Comparison of ENCODE assay signal across 29 mouse cellular contexts in the genomic region with DNA sequence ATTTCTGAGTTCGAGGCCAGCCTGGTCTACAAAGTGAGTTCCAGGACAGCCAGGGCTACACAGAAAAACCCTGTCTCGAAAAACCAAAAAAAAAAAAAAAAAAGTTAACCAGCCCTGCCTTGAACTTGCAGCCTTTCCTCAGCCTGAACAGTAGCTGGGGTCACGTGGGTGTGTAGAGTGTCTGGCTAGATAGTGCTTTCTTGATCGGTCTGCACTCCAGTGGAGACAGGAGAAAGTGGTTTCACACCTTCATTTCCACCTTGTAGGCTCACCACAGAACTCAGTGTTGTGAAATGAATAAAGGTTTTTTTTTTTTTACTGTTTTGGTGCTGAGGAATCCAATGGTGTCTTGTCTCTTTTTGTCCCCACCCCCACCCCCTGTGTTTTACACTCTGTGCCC. TPM values are rescaled to one million over a fixed set of nuclear protein-coding genes. Genes with fewer than 3 reads are reported as not detected.
A peak's percentile ranks its signal among the peaks of the same experiment; 100 is the strongest.
DNase-seq lines count a peak whose midpoint lies in the region; ATAC-seq and TF ChIP-seq lines count a peak whose summit lies in the region.
"Had no signal": no experiment of that assay in that cellular context is flagged by ENCODE, and none has a peak within 500 bp of the region (broad histone marks: within the 10 kb centered on the region; RNA-seq: fewer than 3 reads in every experiment).

No protein-coding gene starts in this region.

- DNase-seq in liver, embryonic 13.5 days, result no peak
- no peak for DNase-seq in liver, postnatal 0 days
- DNase-seq in MEL (ENCODE audit: low read depth, low spot score), result peak; percentile 27
- no peak for DNase-seq in cerebellum, postnatal 14 days
- DNase-seq in heart, adult 2 months, result no peak
- no peak for DNase-seq in midbrain, embryonic 11.5 days (ENCODE audit: low spot score, missing footprints)
- DNase-seq: adrenal gland, adult 2 months; adrenal gland, postnatal 36 days; cerebellum, adult 18-20 months; cerebellum, postnatal 10 days; forebrain, postnatal 0 days; heart, postnatal 36 days; kidney, adult 9 months; kidney, postnatal 10 days; layer of hippocampus, postnatal 36 days; lung, embryonic 14.5 days; right cerebral cortex, postnatal 25 days; thymus, postnatal 14 days had no signal

- H3K9me3 ChIP-seq in liver, embryonic 13.5 days (replicated peaks), result no peaks in the 10 kb centered on the region
- H3K9me3 ChIP-seq in liver, postnatal 0 days (ENCODE audit: low read length), result no peaks in the 10 kb centered on the region
- no peaks in the 10 kb centered on the region for H3K9me3 ChIP-seq in MEL (replicated peaks; ENCODE audit: insufficient read depth, low read length)
- H3K9me3 ChIP-seq in midbrain, embryonic 11.5 days (ENCODE audit: control insufficient read depth, low read length), result no peaks in the 10 kb centered on the region
- H3K9me3 ChIP-seq: embryonic facial prominence, embryonic 15.5 days; forebrain, embryonic 12.5 days; G1E; heart, embryonic 10.5 days; hindbrain, embryonic 12.5 days; midbrain, embryonic 12.5 days; stomach, embryonic 15.5 days had no signal

- no peaks in the 10 kb centered on the region; the same call in 1 of the 2 replicates for H3K79me2 ChIP-seq in MEL (ENCODE audit: control insufficient read depth, insufficient read depth, low read length, poor library complexity)
- no peaks in the 10 kb centered on the region for H3K79me2 ChIP-seq in heart, adult 2 months (replicated peaks; ENCODE audit: control insufficient read depth, insufficient read depth, low read length)

- no peak for TF ChIP-seq EP300 in liver, postnatal 0 days (IDR thresholded peaks at IDR 0.05; ENCODE audit: low read depth)
- TF ChIP-seq EP300 in MEL (IDR thresholded peaks at IDR 0.05; ENCODE audit: low read depth in 1 of 2, low read length in 2 of 2), result no peak
- no peak for TF ChIP-seq EP300 in heart, adult 2 months (IDR thresholded peaks at IDR 0.05; ENCODE audit: insufficient read depth, low read depth, low read length)

- H3K36me3 ChIP-seq in liver, embryonic 13.5 days, result no peaks in the 10 kb centered on the region
- H3K36me3 ChIP-seq in liver, postnatal 0 days (replicated peaks; ENCODE audit: insufficient read depth, low read length), result no peaks in the 10 kb centered on the region
- peaks cover 0 to 5% of the 10 kb centered on the region in 2 experiments; a peak in 2 of 4 replicates for H3K36me3 ChIP-seq in MEL (ENCODE audit: control insufficient read depth in 1 of 2, insufficient read depth in 2 of 2, low read length in 2 of 2)
- no peaks in the 10 kb centered on the region for H3K36me3 ChIP-seq in heart, adult 2 months (ENCODE audit: control insufficient read depth, insufficient read depth, low read length)
- H3K36me3 ChIP-seq in midbrain, embryonic 11.5 days (ENCODE audit: control insufficient read depth, insufficient read depth, low read length), result no peaks in the 10 kb centered on the region
- H3K36me3 ChIP-seq: embryonic facial prominence, embryonic 15.5 days; forebrain, embryonic 12.5 days; G1E; heart, embryonic 10.5 days; hindbrain, embryonic 12.5 days; midbrain, embryonic 12.5 days; stomach, embryonic 15.5 days had no signal

- ATAC-seq in liver, embryonic 13.5 days (ENCODE audit: low read depth), result no peak
- ATAC-seq in liver, postnatal 0 days, result no peak
- peak; percentile 62 for ATAC-seq in inflammation-experienced regulatory T-cells, adult 6 months
- no peak for ATAC-seq in midbrain, embryonic 11.5 days (ENCODE audit: low FRiP score)
- ATAC-seq: forebrain, postnatal 0 days; hindbrain, postnatal 0 days; intestine, postnatal 0 days; Patski had no signal

- H3K9ac ChIP-seq in liver, embryonic 13.5 days, result no peak overlapping the region
- H3K9ac ChIP-seq in liver, postnatal 0 days (replicated peaks), result no peak overlapping the region
- H3K9ac ChIP-seq in MEL (ENCODE audit: control insufficient read depth, low read depth, low read length, poor library complexity, severe bottlenecking), result no peak overlapping the region
- H3K9ac ChIP-seq in heart, adult 2 months (ENCODE audit: low read depth, low read length), result no peak overlapping the region
- no peak overlapping the region for H3K9ac ChIP-seq in midbrain, embryonic 11.5 days (ENCODE audit: low read length)
- H3K9ac ChIP-seq: embryonic facial prominence, embryonic 15.5 days; forebrain, embryonic 12.5 days; forebrain, postnatal 0 days; hindbrain, embryonic 12.5 days; lung, embryonic 14.5 days; midbrain, embryonic 12.5 days; stomach, embryonic 15.5 days had no signal

- 50% methylated on average over 4 of the region's 4 CpGs for WGBS in liver, embryonic 13.5 days (ENCODE audit: insufficient replicate concordance)
- WGBS in liver, postnatal 0 days (ENCODE audit: insufficient replicate concordance), result 77% methylated on average over 3 of the region's 4 CpGs
- 73% methylated on average over 4 of the region's 4 CpGs for WGBS in heart, adult 2 months
- WGBS in midbrain, embryonic 11.5 days, result 81% methylated on average over 3 of the region's 4 CpGs

- no peaks in the 10 kb centered on the region for H3K27me3 ChIP-seq in liver, embryonic 13.5 days
- H3K27me3 ChIP-seq in liver, postnatal 0 days (ENCODE audit: insufficient read depth, low read length), result no peaks in the 10 kb centered on the region
- no peaks in the 10 kb centered on the region for H3K27me3 ChIP-seq in MEL (ENCODE audit: control insufficient read depth in 1 of 2, insufficient read depth in 2 of 2, low read length in 2 of 2)
- H3K27me3 ChIP-seq in heart, adult 2 months (ENCODE audit: control insufficient read depth, insufficient read depth, low read length), result no peaks in the 10 kb centered on the region
- no peaks in the 10 kb centered on the region for H3K27me3 ChIP-seq in midbrain, embryonic 11.5 days (ENCODE audit: control insufficient read depth, insufficient read depth, low read length)
- H3K27me3 ChIP-seq: embryonic facial prominence, embryonic 15.5 days; forebrain, embryonic 12.5 days; hindbrain, embryonic 12.5 days; midbrain, embryonic 12.5 days; Patski; stomach, embryonic 15.5 days had no signal

- no peak for TF ChIP-seq POLR2A in MEL (IDR thresholded peaks at IDR 0.05; ENCODE audit: control insufficient read depth in 1 of 2, insufficient read depth in 1 of 2, low read depth in 1 of 2, low read length in 2 of 2, poor library complexity in 1 of 2)
- no peak for TF ChIP-seq POLR2A in heart, adult 2 months (IDR thresholded peaks at IDR 0.05; ENCODE audit: insufficient read depth, low read depth, low read length)

- 0 out of 2 replicates have a peak overlapping the region, but pooled peaks have one; percentile 76 for H3K27ac ChIP-seq in liver, embryonic 13.5 days
- no peak overlapping the region for H3K27ac ChIP-seq in liver, postnatal 0 days (ENCODE audit: low read depth)
- no peak overlapping the region for H3K27ac ChIP-seq in MEL (ENCODE audit: control insufficient read depth, low read depth, low read length)
- no peak overlapping the region for H3K27ac ChIP-seq in heart, adult 2 months
- H3K27ac ChIP-seq in midbrain, embryonic 11.5 days (ENCODE audit: low read depth, low read length), result no peak overlapping the region
- H3K27ac ChIP-seq: embryonic facial prominence, embryonic 15.5 days; forebrain, embryonic 12.5 days; heart, embryonic 10.5 days; hindbrain, embryonic 12.5 days; hindbrain, postnatal 0 days; midbrain, embryonic 12.5 days; stomach, embryonic 15.5 days had no signal

- intact Hi-C loops in heart, adult 2 months (cut with DNase I), result no loop called here

- H3K4me3 ChIP-seq in liver, embryonic 13.5 days (replicated peaks), result no peak overlapping the region
- no peak overlapping the region for H3K4me3 ChIP-seq in liver, postnatal 0 days (ENCODE audit: low read depth, low read length)
- no peak overlapping the region for H3K4me3 ChIP-seq in MEL (ENCODE audit: control insufficient read depth in 1 of 2, insufficient read depth in 1 of 2, low read depth in 2 of 2, low read length in 2 of 2)
- H3K4me3 ChIP-seq in heart, adult 2 months, result no peak overlapping the region
- H3K4me3 ChIP-seq in midbrain, embryonic 11.5 days (ENCODE audit: low read depth, low read length), result no peak overlapping the region
- H3K4me3 ChIP-seq: embryonic facial prominence, embryonic 15.5 days; forebrain, embryonic 12.5 days; heart, embryonic 10.5 days; hindbrain, embryonic 12.5 days; midbrain, embryonic 12.5 days; stomach, embryonic 15.5 days had no signal

- TF ChIP-seq CTCF in liver, postnatal 0 days (IDR thresholded peaks at IDR 0.05; ENCODE audit: low read depth), result no peak
- no peak for TF ChIP-seq CTCF in MEL (IDR thresholded peaks at IDR 0.05 in 2 of 3, conservative IDR thresholded peaks at IDR 0.05 in 1 of 3; ENCODE audit: control insufficient read depth in 1 of 3, insufficient read depth in 1 of 3, low read depth in 2 of 3, low read length in 3 of 3, poor library complexity in 1 of 3, severe bottlenecking in 1 of 3)
- no peak for TF ChIP-seq CTCF in heart, adult 2 months (IDR thresholded peaks at IDR 0.05)

- no peak overlapping the region for H3K4me2 ChIP-seq in liver, embryonic 13.5 days
- H3K4me2 ChIP-seq in liver, postnatal 0 days (ENCODE audit: low read depth, low read length), result no peak overlapping the region
- H3K4me2 ChIP-seq in midbrain, embryonic 11.5 days, result no peak overlapping the region
- H3K4me2 ChIP-seq: embryonic facial prominence, embryonic 15.5 days; forebrain, embryonic 12.5 days; hindbrain, embryonic 12.5 days; lung, embryonic 14.5 days; midbrain, embryonic 12.5 days; stomach, embryonic 15.5 days had no signal

- TF ChIP-seq RAD21 in MEL (IDR thresholded peaks at IDR 0.05; ENCODE audit: low read depth, low read length), result no peak

- peaks cover 50% of the 10 kb centered on the region for H3K4me1 ChIP-seq in liver, embryonic 13.5 days (replicated peaks)
- H3K4me1 ChIP-seq in liver, postnatal 0 days (ENCODE audit: insufficient read depth), result 0 out of 2 replicates have a peak, but pooled peaks cover 9% of the 10 kb centered on the region
- no peaks in the 10 kb centered on the region for H3K4me1 ChIP-seq in MEL (ENCODE audit: control insufficient read depth in 1 of 2, insufficient read depth in 2 of 2, low read length in 2 of 2)
- H3K4me1 ChIP-seq in heart, adult 2 months (ENCODE audit: control insufficient read depth, insufficient read depth, low read length), result no peaks in the 10 kb centered on the region
- 0 out of 2 replicates have a peak, but pooled peaks cover 2% of the 10 kb centered on the region for H3K4me1 ChIP-seq in midbrain, embryonic 11.5 days (ENCODE audit: control insufficient read depth, insufficient read depth, low read length)
- H3K4me1 ChIP-seq: embryonic facial prominence, embryonic 15.5 days; heart, embryonic 10.5 days; hindbrain, embryonic 12.5 days; stomach, embryonic 15.5 days had no signal

RNA-seq across cellular contexts. Expression of gene Gpr19, which starts 5.0 kb away (rescaled TPM):
- polyA plus RNA-seq in liver, embryonic 13.5 days (2015; fragmentation: Nextera tagmentation; extraction: Ambion mirVana), result 5.3 and 6.0 TPM in 2 replicates
- polyA plus RNA-seq in liver, postnatal 0 days (2015; fragmentation: Nextera tagmentation; extraction: Ambion mirVana), result 4.6 and 4.8 TPM in 2 replicates
- 8.4 and 9.0 TPM in 2 replicates for total RNA-seq in MEL (2012; rRNA removed)
- polyA plus RNA-seq in MEL (2012; ENCODE audit: insufficient read depth in 1 of 2, insufficient read length in 2 of 2, low read depth in 1 of 2, low replicate concordance in 2 of 2, missing spikeins in 1 of 2), result 10 to 100 TPM in 1 of 2 experiments, not detected in 1; 11.7 TPM
- 1 to 10 TPM; 5.7 to 9.1 (median 6.8) TPM for polyA plus RNA-seq in inflammation-experienced regulatory T-cells, adult 6 months (2017; shearing (Covaris generic))
- 1 to 10 TPM; 3.2 to 4.8 TPM for total RNA-seq in heart, adult 2 months (2021)
- polyA plus RNA-seq in heart, adult 2 months (2012; rRNA removed), result 4.4 and 6.1 TPM in 2 replicates
- polyA plus RNA-seq in midbrain, embryonic 11.5 days (2014; fragmentation: Nextera tagmentation; extraction: Ambion mirVana), result 35.3 and 36.9 TPM in 2 replicates

RNA-seq across cellular contexts. Expression of gene Cdkn1b, which starts 16.8 kb away (rescaled TPM):
- polyA plus RNA-seq in liver, embryonic 13.5 days (2015; fragmentation: Nextera tagmentation; extraction: Ambion mirVana), result 13.0 and 14.2 TPM in 2 replicates
- 10.9 and 14.1 TPM in 2 replicates for polyA plus RNA-seq in liver, postnatal 0 days (2015; fragmentation: Nextera tagmentation; extraction: Ambion mirVana)
- 7.7 and 12.0 TPM in 2 replicates for total RNA-seq in MEL (2012; rRNA removed)
- polyA plus RNA-seq in MEL (2012; ENCODE audit: insufficient read depth in 1 of 2, insufficient read length in 2 of 2, low read depth in 1 of 2, low replicate concordance in 2 of 2, missing spikeins in 1 of 2), result 10 to 100 TPM in 1 of 2 experiments, not detected in 1; 21.2 TPM
- polyA plus RNA-seq in inflammation-experienced regulatory T-cells, adult 6 months (2017; shearing (Covaris generic)), result 10 to 100 TPM; 29.4 to 55.7 (median 51.9) TPM
- 10 to 100 TPM; 35.9 to 42.0 TPM for total RNA-seq in heart, adult 2 months (2021)
- polyA plus RNA-seq in heart, adult 2 months (2012; rRNA removed), result 14.6 and 15.0 TPM in 2 replicates
- polyA plus RNA-seq in midbrain, embryonic 11.5 days (2014; fragmentation: Nextera tagmentation; extraction: Ambion mirVana), result 27.8 and 28.0 TPM in 2 replicates
